Mouse (Mus musculus) embryo, embryonic 9.5 days (tissue): ENCODE measurements at regions not wholly inside any gene's neighbourhood (a gene's known extent, or its start where the extent isn't known, plus 50 kb on each side); places are given as distances from the start of the nearest gene placed in this dataset.

Experiments
- DNase-seq: peaks from one replicate; pipeline ENCODE4 v3.0.0-alpha.2; 2017; ENCODE audit errors: extremely low spot score

GRCm38 (mm10) chr5:75829850-75830625 is 148.2 kb downstream of the Kdr start:
- peak; percentile 28 for DNase-seq

GRCm38 (mm10) chr5:75828332-75828731 is 149.9 kb downstream of the Kdr start:
- no peak for DNase-seq

DNA sequence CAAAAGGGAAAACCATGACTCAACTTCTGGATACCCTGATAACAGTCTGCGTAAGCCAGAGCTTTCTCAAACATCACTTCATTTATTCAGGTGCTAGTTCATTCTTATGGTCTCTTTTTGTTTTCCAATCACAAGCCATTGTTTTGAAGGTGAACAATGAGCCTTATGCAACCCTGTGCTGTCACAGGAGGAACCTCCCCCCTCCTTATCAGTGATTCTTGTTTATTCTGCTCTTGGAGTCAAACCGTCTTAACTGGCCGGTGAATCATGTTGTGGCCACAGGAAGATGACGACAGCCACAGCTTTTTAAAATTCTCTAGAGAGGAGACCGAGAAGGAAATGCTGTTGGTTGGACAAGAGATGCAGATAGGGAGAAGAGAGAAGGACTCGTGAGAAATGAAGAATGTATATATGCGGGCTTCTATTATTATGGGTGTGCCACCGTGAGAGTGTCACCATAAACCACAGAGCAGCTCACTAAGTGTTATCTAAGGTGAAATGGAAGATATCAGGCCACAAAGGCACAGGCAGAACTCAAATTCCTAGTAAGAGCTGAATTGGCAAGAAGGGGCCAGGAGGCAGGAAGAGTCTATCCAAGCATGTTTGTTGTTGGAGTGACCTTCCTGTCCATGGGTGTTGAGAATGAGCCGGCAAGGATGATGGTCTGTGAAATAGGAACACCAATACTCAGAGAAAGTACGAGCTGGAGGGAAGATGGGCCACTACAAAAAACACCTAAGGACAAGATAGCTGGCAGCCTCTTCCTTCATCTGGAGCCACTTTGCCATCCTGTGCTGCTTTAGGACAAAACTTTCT is 151.8 kb downstream of the Kdr start:
- DNase-seq: no peak

DNA sequence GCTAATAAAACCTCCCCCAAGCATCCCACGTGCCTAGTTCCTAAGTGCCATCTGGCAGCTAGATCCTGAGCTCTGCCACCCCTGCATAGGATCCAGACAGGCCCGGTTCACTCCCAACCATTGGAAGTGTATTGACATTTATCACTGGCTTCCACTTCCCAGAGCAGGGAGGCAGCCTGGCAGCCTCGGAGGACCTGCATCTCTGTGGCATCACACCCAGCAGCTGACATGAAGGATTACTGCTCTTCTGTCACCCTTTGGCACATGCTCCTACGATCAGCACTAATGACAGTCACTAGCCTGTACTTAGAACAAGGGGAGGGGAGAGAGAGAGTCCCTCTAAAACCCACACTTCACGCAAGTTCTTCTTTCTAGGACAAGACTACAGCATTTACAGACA is 152.7 kb downstream of the Kdr start:
- DNase-seq: no peak

GRCm38 (mm10) chr5:75824660-75825059 is 153.6 kb downstream of the Kdr start:
- no peak for DNase-seq

- DNase-seq: no peak
Measured at GRCm38 (mm10) chr5:75823646-75824045, 154.6 kb downstream of the Kdr start.

- no peak for DNase-seq
Measured at GRCm38 (mm10) chr5:75817396-75817795, 160.9 kb downstream of the Kdr start.

DNA sequence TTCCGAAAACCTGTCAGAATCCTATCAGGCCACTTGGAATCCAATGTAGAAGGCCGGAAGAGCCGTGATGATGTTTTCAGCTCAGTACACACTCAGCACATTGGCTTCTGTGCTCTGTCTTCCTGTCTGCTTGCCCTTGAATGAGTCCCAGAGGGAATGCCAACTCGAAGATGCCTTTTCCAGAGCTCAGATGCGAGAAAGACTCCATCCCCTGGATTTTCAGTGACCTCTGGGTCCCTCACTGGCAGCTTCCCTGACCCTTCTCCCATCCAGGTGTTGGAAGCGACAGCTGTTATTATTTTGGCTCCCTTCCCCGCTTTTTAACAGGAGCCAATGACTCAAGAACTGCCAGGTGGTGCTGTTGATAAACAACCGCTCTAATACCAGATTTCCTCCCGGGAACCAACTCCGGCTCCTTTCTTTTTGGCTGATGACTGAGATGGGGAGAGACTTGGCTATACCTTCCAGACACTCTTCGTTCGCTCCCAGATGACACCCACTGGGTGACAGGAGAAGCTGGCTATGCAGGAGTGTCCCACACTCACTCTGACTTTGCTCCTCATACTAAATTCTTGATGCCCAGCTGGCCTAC is 163.8 kb downstream of the Kdr start:
- no peak for DNase-seq

GRCm38 (mm10) chr5:75812686-75813085 is 165.6 kb downstream of the Kdr start:
- no peak for DNase-seq

DNA sequence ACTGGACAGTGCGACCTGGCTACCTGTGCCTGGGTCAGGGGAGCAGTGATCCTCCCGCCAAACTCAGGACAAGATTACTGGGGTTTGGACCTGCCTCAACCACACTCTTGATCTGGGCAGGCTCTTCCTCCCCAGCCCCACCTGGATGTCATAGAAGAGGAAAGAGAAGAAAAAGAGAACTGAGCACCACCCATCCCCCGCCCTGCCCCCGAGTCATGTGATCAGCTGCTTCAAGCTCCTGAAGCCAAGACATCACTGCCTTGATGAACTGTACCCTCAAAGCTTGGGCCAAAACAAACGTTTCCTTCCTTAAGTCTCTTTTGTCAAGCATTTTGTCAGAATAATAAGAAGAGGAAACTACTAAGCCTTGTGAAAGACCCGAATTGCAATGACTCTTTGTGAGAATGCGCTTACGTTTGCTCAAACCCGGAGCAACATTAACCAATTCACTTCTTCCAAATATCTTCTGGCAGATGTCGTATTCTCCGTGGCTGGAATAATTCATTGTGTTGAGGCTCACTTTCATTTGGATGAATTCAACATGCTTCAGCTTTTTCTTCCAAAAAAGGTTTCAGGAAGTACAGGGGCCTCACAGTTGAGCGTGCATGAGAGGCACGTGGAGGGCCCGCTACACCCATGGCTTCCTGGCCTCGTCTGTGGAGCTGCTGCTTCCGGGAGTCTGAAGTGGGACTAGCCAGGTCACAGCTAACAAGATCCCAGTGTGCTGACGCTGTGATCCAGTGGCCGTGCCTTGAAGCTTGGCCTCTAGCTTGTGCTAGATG is 169.5 kb downstream of the Kdr start:
- no peak for DNase-seq

DNA sequence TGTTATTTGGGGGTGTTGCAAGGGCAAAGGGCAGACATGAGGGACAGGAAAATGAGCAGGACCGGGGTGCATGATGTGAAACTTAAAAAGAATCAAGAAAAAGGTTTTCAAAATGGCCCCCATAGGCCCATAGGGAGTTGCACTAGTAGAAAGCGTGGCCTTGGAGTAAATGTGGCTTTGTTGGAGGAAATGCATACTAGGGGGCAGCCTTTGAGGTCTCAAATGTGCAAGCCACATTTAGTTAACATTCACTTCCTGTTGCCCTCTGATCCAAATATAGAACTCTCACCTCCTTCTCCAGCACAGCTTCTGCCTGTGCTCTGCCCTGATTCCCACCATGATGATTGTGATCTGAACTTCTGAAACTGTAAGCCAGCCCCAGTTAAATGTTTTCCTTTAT is 173.2 kb downstream of the Kdr start:
- DNase-seq: no peak

GRCm38 (mm10) chr5:75804340-75804739 is 173.9 kb downstream of the Kdr start:
- DNase-seq: no peak

- DNase-seq: no peak
Measured at GRCm38 (mm10) chr5:75803012-75803411, 175.2 kb downstream of the Kdr start.

GRCm38 (mm10) chr5:75800040-75800989 is 177.9 kb downstream of the Kdr start:
- no peak for DNase-seq

DNA sequence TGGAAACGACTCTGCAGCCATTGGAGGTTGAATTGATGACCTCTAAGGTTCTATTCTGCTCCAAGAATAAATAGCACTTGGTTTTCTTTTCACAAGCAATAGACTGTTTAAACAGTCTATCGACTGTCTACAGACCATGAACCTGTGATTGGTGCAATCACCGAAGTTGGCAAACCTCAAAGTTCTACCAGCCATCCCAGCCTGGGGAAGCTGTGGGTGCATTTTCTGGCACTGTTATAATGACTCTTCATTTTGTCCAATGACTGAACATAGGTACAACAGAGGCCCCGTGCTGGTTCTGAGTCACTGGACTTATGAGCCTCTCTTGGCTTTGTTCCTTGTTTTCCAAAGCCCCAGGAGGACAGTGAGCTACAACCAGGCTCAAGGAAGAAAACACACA is 178.6 kb downstream of the Kdr start:
- DNase-seq: no peak

DNA sequence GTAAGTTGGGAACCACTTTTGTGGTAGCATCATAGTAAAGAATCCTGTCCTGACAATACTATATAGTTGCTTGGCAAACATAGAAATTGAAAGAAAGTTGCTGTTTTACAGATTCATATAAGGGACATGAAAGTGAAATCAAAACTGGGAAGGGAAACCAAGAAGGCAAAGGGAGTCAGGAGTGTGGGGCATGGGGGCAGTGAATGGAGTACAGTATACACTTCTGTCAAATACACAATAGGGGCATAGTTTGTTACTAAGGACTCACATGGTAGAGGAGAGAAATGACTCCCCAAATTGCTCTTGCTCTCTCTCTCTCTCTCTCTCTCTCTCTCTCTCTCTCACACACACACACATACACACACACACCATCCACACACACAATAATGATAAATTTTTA is 185.1 kb downstream of the Kdr start:
- DNase-seq: no peak

- no peak for DNase-seq
Measured at GRCm38 (mm10) chr5:75791738-75792137, 186.5 kb downstream of the Kdr start.

DNA sequence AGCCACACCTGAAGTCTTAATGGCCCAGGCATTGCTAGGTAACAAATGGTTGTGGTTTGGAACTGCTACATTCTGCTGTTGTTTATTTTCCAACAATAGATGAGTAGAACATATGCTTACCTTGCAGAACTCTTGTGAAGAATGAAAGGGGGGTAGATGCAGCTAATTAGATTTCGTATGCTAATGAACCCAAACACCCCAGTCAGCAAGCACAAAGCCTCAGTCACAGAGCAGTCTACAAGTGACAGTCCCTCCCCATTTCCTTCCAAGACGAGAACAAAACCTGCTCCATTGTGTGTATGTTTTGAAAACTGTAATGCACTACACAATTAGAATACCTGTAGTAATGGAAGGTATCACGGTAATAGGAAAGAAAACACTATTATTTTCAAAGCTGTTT is 190.2 kb downstream of the Kdr start:
- no peak for DNase-seq

GRCm38 (mm10) chr5:75786196-75786595 is 192.1 kb downstream of the Kdr start:
- no peak for DNase-seq

DNA sequence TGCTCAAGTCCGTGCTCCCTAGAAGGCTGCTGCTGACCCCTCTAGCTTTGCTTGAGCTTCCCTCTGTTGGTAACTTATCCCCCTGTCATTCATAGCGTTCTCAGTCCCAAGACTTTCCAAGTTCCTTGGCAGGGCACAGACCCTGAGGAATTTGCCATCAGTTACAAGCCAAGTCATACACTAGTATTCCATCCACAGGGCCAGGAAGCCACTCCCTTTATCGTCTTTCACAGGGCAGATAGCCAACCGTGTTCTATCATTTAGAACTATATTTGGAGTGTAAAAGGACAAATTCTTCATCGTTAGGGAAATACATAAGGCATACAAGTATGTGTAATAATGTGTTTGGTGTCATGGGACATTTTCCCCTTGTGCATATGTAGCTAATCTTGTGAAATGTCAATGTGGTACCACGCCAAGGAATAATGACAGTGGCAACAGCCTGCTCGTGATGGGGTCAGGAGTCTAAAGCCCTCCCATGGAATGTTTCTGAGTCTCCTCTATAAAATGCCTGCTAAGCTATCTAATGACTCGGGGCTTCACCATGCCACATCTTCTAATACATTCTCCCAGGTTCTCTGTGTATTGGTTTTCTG is 193.2 kb downstream of the Kdr start:
- DNase-seq: no peak
